Mouse (Mus musculus) CH12.LX (cell line): ENCODE measurements at regions not wholly inside any gene's neighbourhood (a gene's known extent, or its start where the extent isn't known, plus 50 kb on each side); places are given as distances from the start of the nearest gene placed in this dataset.

ENCODE experiments used
- DNase-seq: peaks from one replicate; pipeline ENCODE4 v3.0.0-alpha.2; 2013; ENCODE audit errors: extremely low read depth
- H3K27ac ChIP-seq: 2 replicates; pipeline ENCODE4 v1.5.1; 2012; ENCODE audit warnings: low read depth, mild to moderate bottlenecking, control low read depth, moderate library complexity; ENCODE audit not compliant: insufficient read depth
- H3K27me3 ChIP-seq: replicated peaks from 2 replicates; pipeline ENCODE3; 2012; ENCODE audit warnings: inconsistent platforms
- H3K36me3 ChIP-seq, 2 experiments: replicated peaks in 1 of 2; 2 replicates each; pipeline versions ENCODE3 to v1.6.1; 2012; ENCODE audit warnings: inconsistent platforms in 1 of 2, low read length in 1 of 2, mild to moderate bottlenecking in 1 of 2, mixed read lengths in 1 of 2, moderate library complexity in 1 of 2; ENCODE audit not compliant: control insufficient read depth in 1 of 2, insufficient read depth in 1 of 2
- H3K4me1 ChIP-seq, 2 experiments: 2 replicates each; pipeline ENCODE4 v1.6.1; 2012; ENCODE audit warnings: inconsistent platforms in 1 of 2, moderate library complexity in 1 of 2; ENCODE audit not compliant: insufficient read depth in 2 of 2, control insufficient read depth in 1 of 2
- H3K4me2 ChIP-seq: 2 replicates; pipeline ENCODE4 v1.6.1; 2012; ENCODE audit warnings: low read depth, mild to moderate bottlenecking, control low read depth; ENCODE audit not compliant: poor library complexity, insufficient read depth, severe bottlenecking
- H3K4me3 ChIP-seq, 3 experiments: fragments of 150-350 bp in 1 of 3; sonication (generic) in 1 of 3; replicated peaks in 1 of 3; 2 replicates each; pipeline versions ENCODE3 to v1.5.1; 2011 to 2012; ENCODE audit warnings: low read depth in 2 of 3, low read length in 2 of 3, mild to moderate bottlenecking in 2 of 3, moderate library complexity in 2 of 3, control low read depth in 1 of 3, improper control_type of control experiment in 1 of 3, inconsistent platforms in 1 of 3, mixed read lengths in 1 of 3; ENCODE audit not compliant: poor library complexity in 1 of 3
- H3K79me2 ChIP-seq: replicated peaks from 2 replicates; pipeline ENCODE4 v1.6.1; 2012; ENCODE audit warnings: mild to moderate bottlenecking, moderate library complexity; ENCODE audit not compliant: control insufficient read depth, poor library complexity, insufficient read depth, severe bottlenecking; ENCODE audit errors: extremely low read depth
- H3K9ac ChIP-seq: 2 replicates; pipeline ENCODE4 v1.6.1; 2012; ENCODE audit warnings: low read depth, mild to moderate bottlenecking, control low read depth, moderate library complexity; ENCODE audit not compliant: insufficient read depth
- H3K9me3 ChIP-seq: replicated peaks from 2 replicates; pipeline ENCODE3; 2012; ENCODE audit warnings: low read length, inconsistent platforms, mixed read lengths
- BHLHE40 ChIP-seq: IDR thresholded peaks from 2 replicates; pipeline ENCODE4 v1.6.1; 2011; ENCODE audit warnings: mild to moderate bottlenecking, low read depth, low read length, improper control_type of control experiment
- CHD1 ChIP-seq: IDR thresholded peaks from 2 replicates; pipeline ENCODE4 v1.6.1; 2012; ENCODE audit warnings: low read depth, low read length, improper control_type of control experiment, inconsistent platforms
- CTCF ChIP-seq, 2 experiments: IDR thresholded peaks in 1 of 2; conservative IDR thresholded peaks in 1 of 2; 2 replicates each; pipeline ENCODE4 v1.5.1; 2011 to 2012; ENCODE audit warnings: low read depth in 2 of 2, low read length in 2 of 2, improper control_type of control experiment in 1 of 2, inconsistent platforms in 1 of 2, mild to moderate bottlenecking in 1 of 2, moderate library complexity in 1 of 2
- E2F4 ChIP-seq: IDR thresholded peaks from 2 replicates; pipeline ENCODE4 v1.6.1; 2011; ENCODE audit warnings: low read depth, low read length, improper control_type of control experiment; ENCODE audit not compliant: insufficient replicate concordance
- ELF1 ChIP-seq: IDR thresholded peaks from 2 replicates; pipeline ENCODE4 v1.6.1; 2014; ENCODE audit warnings: low read depth, mild to moderate bottlenecking, inconsistent platforms, low read length, improper control_type of control experiment
- EP300 ChIP-seq: IDR thresholded peaks from 2 replicates; pipeline ENCODE4 v1.6.1; 2011; ENCODE audit warnings: low read length, improper control_type of control experiment
- ETS1 ChIP-seq: conservative IDR thresholded peaks from 2 replicates; pipeline ENCODE4 v1.6.1; 2012; ENCODE audit warnings: low read depth, mild to moderate bottlenecking, inconsistent platforms, low read length, improper control_type of control experiment, moderate library complexity
- GABPA ChIP-seq: IDR thresholded peaks from 2 replicates; pipeline ENCODE4 v1.6.1; 2012; ENCODE audit warnings: low read depth, low read length, improper control_type of control experiment, inconsistent platforms; ENCODE audit not compliant: insufficient replicate concordance
- HCFC1 ChIP-seq: IDR thresholded peaks from 2 replicates; pipeline ENCODE4 v1.6.1; 2012; ENCODE audit warnings: low read depth, mild to moderate bottlenecking, inconsistent platforms, low read length, improper control_type of control experiment
- IRF4 ChIP-seq: IDR thresholded peaks from 2 replicates; pipeline ENCODE4 v1.6.1; 2014; ENCODE audit warnings: low read depth, mild to moderate bottlenecking, inconsistent platforms, low read length, improper control_type of control experiment
- JUND ChIP-seq: conservative IDR thresholded peaks from 2 replicates; pipeline ENCODE4 v1.6.1; 2011; ENCODE audit warnings: low read depth, low read length, improper control_type of control experiment
- MAFK ChIP-seq: IDR thresholded peaks from 2 replicates; pipeline ENCODE4 v1.6.1; 2011; ENCODE audit warnings: low read length, improper control_type of control experiment; ENCODE audit not compliant: insufficient replicate concordance
- MAX ChIP-seq: IDR thresholded peaks from 2 replicates; pipeline ENCODE4 v1.6.1; 2011; ENCODE audit warnings: low read length, improper control_type of control experiment
- MAZ ChIP-seq: IDR thresholded peaks from 2 replicates; pipeline ENCODE4 v1.6.1; 2012; ENCODE audit warnings: low read depth, mild to moderate bottlenecking, inconsistent platforms, low read length, improper control_type of control experiment, moderate library complexity
- MXI1 ChIP-seq: IDR thresholded peaks from 2 replicates; pipeline ENCODE4 v1.6.1; 2011; ENCODE audit warnings: mild to moderate bottlenecking, low read depth, low read length, improper control_type of control experiment
- MYC ChIP-seq: IDR thresholded peaks from 2 replicates; pipeline ENCODE4 v1.6.1; 2011; ENCODE audit warnings: low read depth, mild to moderate bottlenecking, improper control_type of control experiment, low read length
- NELFE ChIP-seq: IDR thresholded peaks from 2 replicates; pipeline ENCODE4 v1.6.1; 2011; ENCODE audit warnings: low read depth, low read length, improper control_type of control experiment
- NRF1 ChIP-seq: IDR thresholded peaks from 2 replicates; pipeline ENCODE4 v1.6.1; 2014; ENCODE audit warnings: low read depth, mild to moderate bottlenecking, inconsistent platforms, low read length, improper control_type of control experiment, moderate library complexity
- PAX5 ChIP-seq: IDR thresholded peaks from 2 replicates; pipeline ENCODE4 v1.6.1; 2012; ENCODE audit warnings: low read length, inconsistent platforms, mixed read lengths
- RAD21 ChIP-seq: IDR thresholded peaks from 2 replicates; pipeline ENCODE4 v1.6.1; 2011; ENCODE audit warnings: low read depth, mild to moderate bottlenecking, low read length, improper control_type of control experiment, moderate library complexity
- TBP ChIP-seq: conservative IDR thresholded peaks from 2 replicates; pipeline ENCODE4 v1.6.1; 2011; ENCODE audit warnings: low read depth, low read length, improper control_type of control experiment
- TCF12 ChIP-seq: IDR thresholded peaks from 2 replicates; pipeline ENCODE4 v1.6.1; 2014; ENCODE audit warnings: low read depth, mild to moderate bottlenecking, inconsistent platforms, low read length, improper control_type of control experiment
- UBTF ChIP-seq: IDR thresholded peaks from 2 replicates; pipeline ENCODE4 v1.6.1; 2012; ENCODE audit warnings: low read depth, mild to moderate bottlenecking, inconsistent platforms, low read length, improper control_type of control experiment, moderate library complexity
- USF1 ChIP-seq: IDR thresholded peaks from 2 replicates; pipeline ENCODE4 v1.6.1; 2014; ENCODE audit warnings: low read depth, mild to moderate bottlenecking, inconsistent platforms, low read length, improper control_type of control experiment
- ZNF384 ChIP-seq: IDR thresholded peaks from 2 replicates; pipeline ENCODE4 v1.6.1; 2012; ENCODE audit warnings: low read depth, low read length, improper control_type of control experiment, inconsistent platforms
- dilution Hi-C: fragments of 300-500 bp; cut with MboI; formaldehyde crosslinking; loops from 2 replicates; pipeline ENCODE4 v1.14.3; 2020; ENCODE audit warnings: low sequenced_read_pairs; ENCODE audit not compliant: extremely low pct_unique_long_range_greater_than_20kb, extremely low pct_ligation_motif_present
- in situ Hi-C: fragments of 300-500 bp; cut with MboI; formaldehyde crosslinking; loops from 3 replicates; pipeline ENCODE4 v1.14.3; 2019; ENCODE audit warnings: low sequenced_read_pairs, low pct_ligation_motif_present, low pct_unique_long_range_greater_than_20kb, mixed read lengths

DNA sequence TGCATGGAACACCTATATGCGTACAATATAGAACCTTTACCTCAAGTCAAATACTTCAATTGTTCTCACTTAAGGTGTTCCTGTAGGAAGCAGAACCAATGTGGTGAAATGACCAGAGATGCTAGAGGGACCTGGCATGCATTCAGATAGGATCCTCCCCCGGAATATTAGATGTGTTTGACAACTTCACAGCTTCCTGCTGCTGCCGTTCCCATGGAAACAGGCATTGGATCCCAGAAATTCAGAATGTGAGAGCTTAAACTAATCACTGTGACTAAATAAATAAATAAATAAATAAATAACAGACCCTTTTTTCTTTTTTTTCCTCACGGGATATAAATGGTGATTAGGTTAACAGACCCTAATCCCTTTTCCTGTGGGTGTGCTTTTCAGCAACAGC lies 401.5 kb upstream of the 5930422O12Rik start:
- no peaks in the 10 kb centered on the region for H3K79me2 ChIP-seq
- H3K4me1 ChIP-seq, result peaks cover 0 to 38% of the 10 kb centered on the region in 2 experiments; a peak in 2 of 4 replicates
- H3K27ac ChIP-seq, result no peak overlapping the region
- TF ChIP-seq USF1 (no peak), TBP (no peak), MAZ (no peak), ZNF384 (no peak), CHD1 (no peak), CTCF (conservative IDR thresholded peaks at IDR 0.05 in 1 of 2, IDR thresholded peaks at IDR 0.05 in 1 of 2; ENCODE audit: low read depth in 2 of 2, low read length in 2 of 2) (no peak), ETS1 (no peak), NRF1 (no peak), GABPA (no peak), MXI1 (no peak), UBTF (no peak), MAX (no peak)
- H3K4me2 ChIP-seq, result no peak overlapping the region
- no peaks in the 10 kb centered on the region for H3K9me3 ChIP-seq
- dilution Hi-C loops, result no loop called here
- in situ Hi-C loops, result no loop called here
- no peaks in the 10 kb centered on the region for H3K27me3 ChIP-seq
- DNase-seq, result no peak
- H3K4me3 ChIP-seq, result no peak overlapping the region
- H3K36me3 ChIP-seq, result no peaks in the 10 kb centered on the region
- H3K9ac ChIP-seq, result no peak overlapping the region

DNA sequence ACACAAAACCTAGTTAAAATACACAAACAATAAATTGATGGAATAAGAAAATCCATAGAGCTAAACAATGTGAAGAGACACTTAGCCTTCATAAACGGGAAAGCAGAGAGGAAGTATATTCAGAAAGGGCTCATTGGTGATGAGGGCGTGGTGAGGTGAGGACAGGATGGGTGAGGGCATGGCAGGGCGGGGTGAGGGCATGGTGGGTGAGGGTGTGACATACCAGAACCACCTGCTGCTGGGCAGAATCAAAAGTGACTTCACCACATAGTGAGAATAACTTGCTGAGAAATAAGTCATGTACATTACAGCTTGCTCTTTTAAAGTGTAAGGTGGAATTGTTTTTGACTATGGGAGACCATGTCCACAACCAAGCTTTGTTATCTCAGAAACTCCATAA lies 399.1 kb upstream of the 5930422O12Rik start:
- H3K4me2 ChIP-seq, result no peak overlapping the region
- no peak overlapping the region; the same call in 1 of the 2 replicates for H3K27ac ChIP-seq
- H3K4me1 ChIP-seq, result peaks cover 0 to 40% of the 10 kb centered on the region in 2 experiments; a peak in 2 of 4 replicates
- H3K9me3 ChIP-seq, result no peaks in the 10 kb centered on the region
- TF ChIP-seq MXI1, result no peak
- TF ChIP-seq JUND, result no peak
- no peak for TF ChIP-seq TBP
- no peak for TF ChIP-seq PAX5
- TF ChIP-seq NELFE, result no peak
- TF ChIP-seq ETS1, result no peak
- no peak for TF ChIP-seq CHD1
- TF ChIP-seq TCF12, result no peak
- no peak for TF ChIP-seq MYC
- TF ChIP-seq HCFC1, result no peak
- no peak for TF ChIP-seq RAD21
- TF ChIP-seq EP300, result no peak
- no peak for TF ChIP-seq ELF1
- no peak for TF ChIP-seq E2F4
- TF ChIP-seq IRF4, result no peak
- no peak for TF ChIP-seq MAFK
- TF ChIP-seq BHLHE40, result no peak
- no peaks in the 10 kb centered on the region for H3K36me3 ChIP-seq
- in situ Hi-C loops, result no loop called here
- H3K4me3 ChIP-seq, result no peak overlapping the region
- H3K9ac ChIP-seq, result no peak overlapping the region
- no peaks in the 10 kb centered on the region for H3K79me2 ChIP-seq
- no peaks in the 10 kb centered on the region for H3K27me3 ChIP-seq
- peak; percentile 34 for DNase-seq
- dilution Hi-C loops, result no loop called here
